Mouse (Mus musculus) kidney, postnatal 0 days (tissue): ENCODE measurements around the gene Mef2a. TPM values are rescaled to one million over a fixed set of nuclear protein-coding genes. Genes with fewer than 3 reads are reported as not detected.

Source experiments
- ATAC-seq: fragments of 200-750 bp; cut with Nextera tagmentation; replicated peaks from 2 replicates; pipeline ENCODE4 v1.8.0; 2017; ENCODE audit warnings: low read depth, moderate number of reproducible peaks, moderate TSS enrichment, moderate library complexity; ENCODE audit not compliant: low FRiP score
- DNase-seq: peaks from one replicate; pipeline ENCODE4 v3.0.0-alpha.2; 2016; ENCODE audit warnings: low spot score
- H3K27ac ChIP-seq: fragments of 300-500 bp; sonication (generic); 2 replicates; pipeline ENCODE4 v1.5.1; 2014; ENCODE audit warnings: mild to moderate bottlenecking
- H3K27me3 ChIP-seq: fragments of 300-500 bp; sonication (generic); 2 replicates; pipeline ENCODE4 v1.6.1; 2014; ENCODE audit warnings: low read length, mixed read lengths; ENCODE audit not compliant: insufficient read depth
- H3K36me3 ChIP-seq: fragments of 300-500 bp; sonication (generic); 2 replicates; pipeline ENCODE4 v1.6.1; 2014; ENCODE audit warnings: low read length, mixed read lengths; ENCODE audit not compliant: insufficient read depth
- H3K4me1 ChIP-seq: fragments of 300-500 bp; sonication (generic); replicated peaks from 2 replicates; pipeline ENCODE4 v1.6.1; 2014; ENCODE audit warnings: antibody characterized with exemption, low read length, mixed read lengths; ENCODE audit not compliant: insufficient read depth
- H3K4me2 ChIP-seq: fragments of 300-500 bp; sonication (generic); 2 replicates; pipeline ENCODE4 v1.6.1; 2014; ENCODE audit warnings: mild to moderate bottlenecking, low read length, moderate library complexity, mixed read lengths
- H3K4me3 ChIP-seq: fragments of 300-500 bp; sonication (generic); replicated peaks from 2 replicates; pipeline ENCODE4 v1.5.1; 2014; ENCODE audit warnings: low read depth, low read length
- H3K9ac ChIP-seq: fragments of 300-500 bp; sonication (generic); 2 replicates; pipeline ENCODE4 v1.6.1; 2014; ENCODE audit warnings: low read depth, low read length
- H3K9me3 ChIP-seq: fragments of 300-500 bp; sonication (generic); replicated peaks from 2 replicates; pipeline ENCODE4 v1.6.1; 2016; ENCODE audit warnings: low read length, inconsistent platforms, mixed read lengths
- CTCF ChIP-seq: IDR thresholded peaks from 2 replicates; pipeline ENCODE4 v1.5.1; 2016; ENCODE audit warnings: antibody characterized with exemption, low read depth, mild to moderate bottlenecking, moderate library complexity
- WGBS: fragments of 180-500 bp; shearing (Covaris S2); extraction: QIAGEN DNeasy Blood & Tissue Kit; methylation state at CpG from one replicate; pipeline ENCODE4 v1.1.7; 2014; 5-methylcytosine and 5-hydroxymethylcytosine counted together
- polyA plus RNA-seq: library from polyadenylated mRNA; unstranded; fragments of >200 nt; fragmentation: Nextera tagmentation; extraction: Ambion mirVana; gene quantifications from 2 replicates; pipeline ENCODE4 v1.2.1, GENCODE M21; 2015

Gene Mef2a
- polyA plus RNA-seq, 1 experiment from 2014 or later, result 33.3 TPM

- no peaks in the 10 kb centered on the region for H3K36me3 ChIP-seq
- H3K4me3 ChIP-seq, result peak overlapping the region; percentile 93
- H3K4me1 ChIP-seq, result peaks cover 10% of the 10 kb centered on the region; the same call in 1 of the 2 replicates
- peak; percentile 54 for ATAC-seq
- peak overlapping the region; percentile 95 for H3K27ac ChIP-seq
- H3K27me3 ChIP-seq, result no peaks in the 10 kb centered on the region
- DNase-seq, result peak; percentile 22
- peak overlapping the region; percentile 93 for H3K4me2 ChIP-seq
- WGBS, result 0% methylated on average over 50 of the region's 75 CpGs
- no peak for TF ChIP-seq CTCF
- H3K9me3 ChIP-seq, result no peaks in the 10 kb centered on the region
- peak overlapping the region; percentile 99 for H3K9ac ChIP-seq
Observed at GRCm38 (mm10) chr7:67371891-67372672, 576 bp downstream of the Mef2a start.

GRCm38 (mm10) chr7:67371351-67371890 lies 1.2 kb downstream of the Mef2a start:
- no peak for ATAC-seq
- no peaks in the 10 kb centered on the region for H3K9me3 ChIP-seq
- H3K4me1 ChIP-seq, result peaks cover 10% of the 10 kb centered on the region; the same call in 1 of the 2 replicates
- H3K27ac ChIP-seq, result peak overlapping the region; percentile 95; the same call in 1 of the 2 replicates
- peak overlapping the region; percentile 93 for H3K4me2 ChIP-seq
- peak overlapping the region; percentile 99 for H3K9ac ChIP-seq
- WGBS, result 7% methylated on average over 10 of the region's 10 CpGs
- H3K27me3 ChIP-seq, result no peaks in the 10 kb centered on the region
- peak overlapping the region; percentile 93 for H3K4me3 ChIP-seq
- peak; percentile 52 for DNase-seq
- no peak for TF ChIP-seq CTCF
- no peaks in the 10 kb centered on the region for H3K36me3 ChIP-seq

GRCm38 (mm10) chr7:67369645-67370044 lies 3.0 kb downstream of the Mef2a start:
- Histone ChIP-seq H3K4me1 (peaks cover 10% of the 10 kb centered on the region; the same call in 1 of the 2 replicates), H3K9me3 (no peaks in the 10 kb centered on the region), H3K4me2 (no peak overlapping the region), H3K36me3 (no peaks in the 10 kb centered on the region), H3K27me3 (no peaks in the 10 kb centered on the region), H3K27ac (no peak overlapping the region), H3K4me3 (no peak overlapping the region), H3K9ac (no peak overlapping the region)
- DNase-seq (no peak), ATAC-seq (no peak)
- 70% methylated on average over 4 of the region's 4 CpGs for WGBS
- no peak for TF ChIP-seq CTCF

- TF ChIP-seq CTCF, result no peak
- WGBS, result 84% methylated on average over 2 of the region's 2 CpGs
- Histone ChIP-seq H3K9me3 (no peaks in the 10 kb centered on the region), H3K27ac (no peak overlapping the region), H3K9ac (no peak overlapping the region), H3K4me2 (no peak overlapping the region), H3K4me3 (no peak overlapping the region), H3K4me1 (peaks cover 5% of the 10 kb centered on the region; the same call in 1 of the 2 replicates), H3K36me3 (no peaks in the 10 kb centered on the region), H3K27me3 (no peaks in the 10 kb centered on the region)
- ATAC-seq, result no peak
- DNase-seq, result no peak
Observed at GRCm38 (mm10) chr7:67368394-67368793, 4.3 kb downstream of the Mef2a start.

GRCm38 (mm10) chr7:67360588-67360987 lies 12.1 kb downstream of the Mef2a start:
- Histone ChIP-seq H3K4me2 (no peak overlapping the region), H3K9me3 (no peaks in the 10 kb centered on the region), H3K27me3 (no peaks in the 10 kb centered on the region), H3K9ac (no peak overlapping the region), H3K27ac (no peak overlapping the region), H3K36me3 (no peaks in the 10 kb centered on the region), H3K4me3 (no peak overlapping the region), H3K4me1 (no peaks in the 10 kb centered on the region)
- no peak for TF ChIP-seq CTCF
- WGBS, result 89% methylated on average over 3 of the region's 3 CpGs
- no peak for DNase-seq
- ATAC-seq, result no peak

- H3K4me1 ChIP-seq, result no peaks in the 10 kb centered on the region
- ATAC-seq, result no peak
- no peak overlapping the region for H3K9ac ChIP-seq
- DNase-seq, result no peak
- H3K27me3 ChIP-seq, result no peaks in the 10 kb centered on the region
- H3K4me2 ChIP-seq, result no peak overlapping the region
- no peaks in the 10 kb centered on the region for H3K36me3 ChIP-seq
- H3K4me3 ChIP-seq, result no peak overlapping the region
- H3K9me3 ChIP-seq, result no peaks in the 10 kb centered on the region
- H3K27ac ChIP-seq, result no peak overlapping the region
- no peak for TF ChIP-seq CTCF
Observed at GRCm38 (mm10) chr7:67359863-67360262, 12.8 kb downstream of the Mef2a start.
